Mouse (Mus musculus) embryonic facial prominence, embryonic 12.5 days (tissue): ENCODE results near the gene Cpox. TPM values are rescaled to one million over a fixed set of nuclear protein-coding genes. Genes with fewer than 3 reads are reported as not detected.
A peak's percentile ranks its signal among the peaks of the same experiment; 100 is the strongest.

ENCODE experiments used
- ATAC-seq: fragments of 200-750 bp; cut with Nextera tagmentation; 2 replicates; pipeline ENCODE4 v1.8.0; 2017; ENCODE audit not compliant: insufficient number of reproducible peaks, insufficient read depth, low FRiP score, low TSS enrichment
- H3K27ac ChIP-seq: fragments of 300-500 bp; sonication (generic); 2 replicates; pipeline ENCODE4 v1.5.1; 2016; ENCODE audit warnings: mild to moderate bottlenecking
- H3K27me3 ChIP-seq: fragments of 300-500 bp; sonication (generic); 2 replicates; pipeline ENCODE4 v1.6.1; 2016; ENCODE audit warnings: mild to moderate bottlenecking, moderate library complexity
- H3K36me3 ChIP-seq: fragments of 300-500 bp; sonication (generic); 2 replicates; pipeline ENCODE4 v1.6.1; 2016; ENCODE audit warnings: mild to moderate bottlenecking
- H3K4me1 ChIP-seq: fragments of 300-500 bp; sonication (generic); 2 replicates; pipeline ENCODE4 v1.6.1; 2016
- H3K4me2 ChIP-seq: fragments of 300-500 bp; sonication (generic); replicated peaks from 2 replicates; pipeline ENCODE4 v1.6.1; 2016; ENCODE audit warnings: mild to moderate bottlenecking, moderate library complexity
- H3K4me3 ChIP-seq: fragments of 300-500 bp; sonication (generic); 2 replicates; pipeline ENCODE4 v1.5.1; 2016; ENCODE audit warnings: mild to moderate bottlenecking
- H3K9ac ChIP-seq: fragments of 300-500 bp; sonication (generic); 2 replicates; pipeline ENCODE4 v1.6.1; 2016; ENCODE audit warnings: mild to moderate bottlenecking, moderate library complexity
- H3K9me3 ChIP-seq: fragments of 300-500 bp; sonication (generic); 2 replicates; pipeline ENCODE4 v1.6.1; 2016; ENCODE audit warnings: mild to moderate bottlenecking, moderate library complexity
- WGBS: fragments of 180-500 bp; shearing (Covaris S2); methylation state at CpG from one replicate; pipeline ENCODE4 v1.1.7; 2016; 5-methylcytosine and 5-hydroxymethylcytosine counted together
- polyA plus RNA-seq: library from polyadenylated mRNA; unstranded; fragments of >200 nt; fragmentation: Nextera tagmentation; extraction: Ambion mirVana; gene quantifications from 2 replicates; pipeline ENCODE4 v1.2.1, GENCODE M21; 2016

The Cpox gene
- 21.8 and 25.6 TPM in 2 replicates for polyA plus RNA-seq

DNA sequence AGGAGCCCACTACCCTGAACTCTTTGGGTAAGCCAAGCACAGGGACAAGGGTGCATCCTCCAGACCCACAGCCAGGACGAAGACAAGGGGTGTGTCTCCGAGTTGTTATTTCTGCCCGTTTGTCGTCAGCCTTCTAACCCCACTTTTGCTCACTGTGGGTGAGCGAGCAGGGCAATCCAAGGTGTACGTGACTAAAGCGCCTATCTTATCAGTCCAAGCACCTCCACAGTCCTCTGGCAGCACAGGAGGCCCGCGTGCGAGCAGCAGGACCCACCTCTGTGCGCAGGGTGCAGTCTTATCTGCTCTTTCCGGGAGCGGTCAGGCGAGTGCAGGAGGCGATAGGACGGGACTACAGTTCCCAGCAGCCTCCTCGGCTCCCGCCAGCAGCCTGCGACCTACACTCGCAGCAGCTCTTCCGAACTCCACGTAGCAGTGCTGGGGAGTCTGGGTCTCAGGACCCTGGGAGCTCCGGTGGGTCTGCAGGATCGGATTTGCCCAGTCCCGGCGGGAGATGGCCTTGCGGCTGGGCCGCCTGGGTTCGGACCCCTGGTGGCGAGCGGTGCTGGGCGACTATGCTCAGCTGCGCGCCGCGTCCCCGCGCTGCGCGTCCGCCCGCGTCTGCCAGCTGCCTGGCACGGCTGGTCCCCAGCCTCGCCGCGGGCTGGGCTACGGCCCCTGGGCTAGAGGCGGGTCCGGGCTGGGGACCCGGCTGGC lies at the start of gene Cpox:
Cpox (plus strand) TSS at position 376 of the 714 bp plus-strand sequence.
- Histone ChIP-seq H3K27me3 (no peaks in the 10 kb centered on the region), H3K4me2 (peak within 1 kb of the TSS; percentile 69), H3K9me3 (no peaks in the 10 kb centered on the region), H3K27ac (peak within 1 kb of the TSS; percentile 86), H3K36me3 (peaks cover 15% of the 10 kb centered on the region), H3K9ac (peak within 1 kb of the TSS; percentile 85), H3K4me3 (peak within 1 kb of the TSS; percentile 96), H3K4me1 (peaks cover 4% of the 10 kb centered on the region; the same call in 1 of the 2 replicates)
- ATAC-seq = peak; percentile 99
- under 1% methylated on average over 51 of the region's 51 CpGs for WGBS

- Histone ChIP-seq H3K27ac (no peak overlapping the region), H3K27me3 (no peaks in the 10 kb centered on the region), H3K4me1 (0 out of 2 replicates have a peak, but pooled peaks cover 2% of the 10 kb centered on the region), H3K4me2 (no peak overlapping the region), H3K4me3 (no peak overlapping the region), H3K9me3 (no peaks in the 10 kb centered on the region), H3K36me3 (no peaks in the 10 kb centered on the region), H3K9ac (no peak overlapping the region)
- ATAC-seq = no peak
- WGBS = 84% methylated on average over 3 of the region's 3 CpGs
Observed at GRCm38 (mm10) chr16:58622377-58622776, 47.7 kb upstream of the Cpox start.

- Histone ChIP-seq H3K4me1 (0 out of 2 replicates have a peak, but pooled peaks cover 2% of the 10 kb centered on the region), H3K27me3 (no peaks in the 10 kb centered on the region), H3K36me3 (no peaks in the 10 kb centered on the region), H3K9me3 (no peaks in the 10 kb centered on the region), H3K27ac (no peak overlapping the region), H3K4me3 (no peak overlapping the region), H3K9ac (no peak overlapping the region), H3K4me2 (no peak overlapping the region)
- no peak for ATAC-seq
- WGBS = 67% methylated on average over 4 of the region's 4 CpGs
Observed at GRCm38 (mm10) chr16:58623114-58623513, 47.0 kb upstream of the Cpox start.

GRCm38 (mm10) chr16:58623944-58624343 lies 46.1 kb upstream of the Cpox start:
- H3K27me3 ChIP-seq = no peaks in the 10 kb centered on the region
- H3K4me3 ChIP-seq = no peak overlapping the region
- no peak for ATAC-seq
- H3K4me1 ChIP-seq = 0 out of 2 replicates have a peak, but pooled peaks cover 2% of the 10 kb centered on the region
- no peak overlapping the region for H3K4me2 ChIP-seq
- no peak overlapping the region for H3K27ac ChIP-seq
- H3K9me3 ChIP-seq = no peaks in the 10 kb centered on the region
- WGBS = 76% methylated on average over 6 of the region's 6 CpGs
- no peak overlapping the region for H3K9ac ChIP-seq
- no peaks in the 10 kb centered on the region for H3K36me3 ChIP-seq

DNA sequence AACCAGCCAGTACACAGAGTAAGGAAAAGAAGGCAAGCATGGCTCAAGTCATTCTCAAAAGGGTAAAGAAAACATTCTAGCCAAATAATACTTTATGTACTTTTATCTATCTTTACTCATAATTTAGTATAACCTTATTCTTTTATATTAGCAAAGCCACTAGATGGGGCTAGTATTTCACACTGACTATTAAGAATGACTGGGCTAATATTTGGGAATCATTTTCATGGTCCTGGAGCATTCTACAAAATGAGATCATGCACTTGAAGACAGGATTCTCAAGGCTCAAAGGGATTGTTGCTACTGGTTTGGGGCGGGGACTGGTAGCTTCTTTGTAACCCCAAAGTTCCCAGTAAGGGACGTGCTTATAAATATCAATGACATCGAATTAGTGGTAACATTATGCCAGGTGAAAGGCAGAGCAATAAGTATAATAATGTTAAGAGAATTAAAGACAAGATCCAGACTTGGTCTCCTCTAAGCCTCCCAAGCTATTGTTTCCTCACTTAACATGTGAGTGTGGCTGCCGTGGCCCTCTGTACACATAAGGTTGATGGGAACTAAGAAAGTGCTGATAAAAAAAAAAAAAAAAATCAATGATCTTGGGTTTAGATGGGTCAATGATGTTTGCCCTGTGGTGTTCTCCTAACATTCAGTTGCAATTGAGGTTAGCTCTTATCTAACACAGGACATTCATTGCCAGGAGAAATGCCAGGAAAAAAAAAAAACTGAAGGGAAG lies 42.3 kb upstream of the Cpox start:
- WGBS = 90% methylated on average over 4 of the region's 4 CpGs
- no peaks in the 10 kb centered on the region for H3K9me3 ChIP-seq
- H3K4me1 ChIP-seq = 0 out of 2 replicates have a peak, but pooled peaks cover 2% of the 10 kb centered on the region
- H3K27ac ChIP-seq = no peak overlapping the region
- no peak overlapping the region for H3K4me2 ChIP-seq
- H3K27me3 ChIP-seq = no peaks in the 10 kb centered on the region
- ATAC-seq = no peak
- no peak overlapping the region for H3K9ac ChIP-seq
- no peaks in the 10 kb centered on the region for H3K36me3 ChIP-seq
- H3K4me3 ChIP-seq = no peak overlapping the region

GRCm38 (mm10) chr16:58628336-58628680 lies 41.8 kb upstream of the Cpox start:
- WGBS = 88% methylated on average over 2 of the region's 2 CpGs
- Histone ChIP-seq H3K36me3 (no peaks in the 10 kb centered on the region), H3K27ac (no peak overlapping the region), H3K4me3 (no peak overlapping the region), H3K9me3 (no peaks in the 10 kb centered on the region), H3K27me3 (no peaks in the 10 kb centered on the region), H3K4me2 (no peak overlapping the region), H3K4me1 (0 out of 2 replicates have a peak, but pooled peaks cover 2% of the 10 kb centered on the region), H3K9ac (no peak overlapping the region)
- ATAC-seq = no peak

DNA sequence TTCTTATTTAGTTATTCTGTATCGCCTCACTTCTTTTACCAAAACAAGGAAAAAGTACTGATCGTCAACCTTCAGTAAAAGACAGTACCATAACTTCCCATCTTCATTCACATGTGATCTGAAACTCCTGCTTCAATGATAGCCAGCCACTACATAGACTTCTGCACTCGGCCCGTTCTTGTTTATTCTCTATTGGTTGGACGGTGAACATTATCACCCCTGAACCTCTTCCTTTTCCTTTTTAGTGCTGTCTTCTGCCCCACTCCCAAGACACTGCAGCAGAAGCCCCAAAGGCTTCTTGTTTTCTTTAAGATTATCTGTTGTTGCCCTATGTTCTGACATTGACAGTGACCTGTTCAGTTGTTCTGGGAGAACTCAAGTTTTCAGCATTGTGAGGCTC lies 41.1 kb upstream of the Cpox start:
- no peak overlapping the region for H3K27ac ChIP-seq
- whole genome bisulfite sequencing = 92% methylated on average over 5 of the region's 5 CpGs
- ATAC-seq = no peak
- H3K36me3 ChIP-seq = no peaks in the 10 kb centered on the region
- no peaks in the 10 kb centered on the region for H3K9me3 ChIP-seq
- no peaks in the 10 kb centered on the region for H3K27me3 ChIP-seq
- H3K9ac ChIP-seq = no peak overlapping the region
- H3K4me1 ChIP-seq = 0 out of 2 replicates have a peak, but pooled peaks cover 2% of the 10 kb centered on the region
- H3K4me2 ChIP-seq = no peak overlapping the region
- no peak overlapping the region for H3K4me3 ChIP-seq

DNA sequence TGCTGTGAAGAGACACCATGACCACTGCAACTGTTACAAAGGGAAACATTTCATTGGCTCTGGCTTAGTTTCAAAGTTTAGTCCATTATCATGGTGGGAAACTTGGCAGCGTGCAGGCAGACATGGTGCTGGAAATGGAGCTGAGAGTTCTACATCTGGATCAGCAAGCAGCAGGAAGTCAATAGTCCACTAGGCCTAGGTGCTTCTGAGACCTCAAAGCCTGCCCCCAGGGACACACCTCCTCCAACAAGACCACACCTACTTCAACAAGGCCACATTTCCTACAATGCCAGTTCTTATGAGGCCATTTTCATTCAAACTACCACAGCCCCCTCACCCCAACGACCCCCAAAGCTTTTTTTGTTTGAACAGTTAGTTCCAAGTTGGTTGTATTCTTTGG lies 40.4 kb upstream of the Cpox start:
- no peaks in the 10 kb centered on the region for H3K9me3 ChIP-seq

DNA sequence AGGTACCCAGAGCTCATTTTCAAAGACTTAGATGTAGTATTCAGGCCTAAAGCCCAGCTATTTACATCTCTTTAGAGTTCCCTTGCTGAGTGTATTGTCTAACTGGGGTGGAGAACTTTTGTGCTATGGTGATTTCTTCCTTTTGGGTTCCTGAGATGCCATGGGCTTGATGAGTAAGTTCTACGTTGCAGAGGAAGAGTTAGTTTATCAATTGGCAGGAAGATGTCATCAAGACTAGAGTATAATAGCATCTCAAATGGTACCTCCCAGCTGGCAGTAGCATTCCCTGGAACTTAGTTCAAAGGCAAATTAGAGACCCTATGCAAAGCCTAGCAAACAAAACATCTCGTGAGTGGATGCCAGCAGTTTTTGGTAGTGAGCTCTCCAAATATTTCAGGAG lies 34.2 kb upstream of the Cpox start:
- Histone ChIP-seq H3K9me3 (no peaks in the 10 kb centered on the region), H3K4me1 (no peaks in the 10 kb centered on the region), H3K27me3 (no peaks in the 10 kb centered on the region), H3K9ac (no peak overlapping the region), H3K27ac (no peak overlapping the region), H3K4me3 (no peak overlapping the region), H3K4me2 (no peak overlapping the region), H3K36me3 (no peaks in the 10 kb centered on the region)
- WGBS = 64% methylated on average over 2 of the region's 2 CpGs
- ATAC-seq = no peak

More for the DNA sequence above, 40.4 kb upstream of the Cpox start:
- Histone ChIP-seq H3K27me3 (no peaks in the 10 kb centered on the region), H3K36me3 (no peaks in the 10 kb centered on the region), H3K4me1 (no peaks in the 10 kb centered on the region), H3K4me3 (no peak overlapping the region), H3K9ac (no peak overlapping the region), H3K4me2 (no peak overlapping the region), H3K27ac (no peak overlapping the region)
- no peak for ATAC-seq
- 68% methylated on average over 2 of the region's 2 CpGs for WGBS

DNA sequence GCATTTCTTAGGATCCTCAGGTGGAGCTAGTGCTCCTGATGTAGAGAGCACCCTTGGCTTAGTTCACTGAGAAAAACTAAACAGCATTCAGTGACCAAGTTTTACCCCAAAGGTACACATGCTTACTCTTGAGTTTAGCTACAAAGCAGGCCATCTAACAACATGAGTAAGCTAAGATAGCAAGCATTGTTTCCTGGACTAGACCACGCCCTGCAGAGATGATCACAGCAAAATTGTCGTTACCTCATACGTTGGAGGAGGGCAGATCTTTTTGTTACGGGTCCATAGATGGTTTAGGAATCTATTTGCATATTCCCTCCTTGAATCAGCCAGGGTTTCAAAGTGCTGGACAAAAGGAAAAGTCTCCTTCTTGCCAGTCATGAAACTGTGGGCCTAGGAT lies 32.6 kb upstream of the Cpox start:
- ATAC-seq = no peak
- Histone ChIP-seq H3K4me3 (no peak overlapping the region), H3K4me2 (no peak overlapping the region), H3K4me1 (no peaks in the 10 kb centered on the region), H3K27ac (no peak overlapping the region), H3K27me3 (no peaks in the 10 kb centered on the region), H3K9me3 (no peaks in the 10 kb centered on the region), H3K36me3 (no peaks in the 10 kb centered on the region), H3K9ac (no peak overlapping the region)
- WGBS = 82% methylated on average over 4 of the region's 4 CpGs

GRCm38 (mm10) chr16:58638016-58638415 lies 32.1 kb upstream of the Cpox start:
- Histone ChIP-seq H3K27ac (no peak overlapping the region), H3K9me3 (no peaks in the 10 kb centered on the region), H3K4me3 (no peak overlapping the region), H3K27me3 (no peaks in the 10 kb centered on the region), H3K36me3 (no peaks in the 10 kb centered on the region), H3K4me1 (no peaks in the 10 kb centered on the region), H3K4me2 (no peak overlapping the region), H3K9ac (no peak overlapping the region)
- ATAC-seq = no peak
- WGBS = 72% methylated on average over 7 of the region's 7 CpGs

- no peak within 1 kb of the TSS for H3K27ac ChIP-seq
- no peaks in the 10 kb centered on the region for H3K9me3 ChIP-seq
- H3K4me1 ChIP-seq = no peaks in the 10 kb centered on the region
- H3K27me3 ChIP-seq = no peaks in the 10 kb centered on the region
- H3K9ac ChIP-seq = no peak within 1 kb of the TSS
- no peak within 1 kb of the TSS for H3K4me3 ChIP-seq
- no peak within 1 kb of the TSS for H3K4me2 ChIP-seq
- H3K36me3 ChIP-seq = no peaks in the 10 kb centered on the region
- WGBS = 82% methylated on average over 3 of the region's 3 CpGs
- no peak for ATAC-seq
Observed at GRCm38 (mm10) chr16:58638689-58639175, 31.4 kb upstream of the Cpox start, which contains the start of gene E330017A01Rik. Gene E330017A01Rik (minus strand): TSS chr16:58638739.
